Mouse (Mus musculus): ENCODE data around the gene Wdr73. TPM values are rescaled to one million over a fixed set of nuclear protein-coding genes. Genes with fewer than 3 reads are reported as not detected.

Wdr73 gene
- polyA plus RNA-seq, 2 experiments, result 22.6 to 23.1 TPM

DNA sequence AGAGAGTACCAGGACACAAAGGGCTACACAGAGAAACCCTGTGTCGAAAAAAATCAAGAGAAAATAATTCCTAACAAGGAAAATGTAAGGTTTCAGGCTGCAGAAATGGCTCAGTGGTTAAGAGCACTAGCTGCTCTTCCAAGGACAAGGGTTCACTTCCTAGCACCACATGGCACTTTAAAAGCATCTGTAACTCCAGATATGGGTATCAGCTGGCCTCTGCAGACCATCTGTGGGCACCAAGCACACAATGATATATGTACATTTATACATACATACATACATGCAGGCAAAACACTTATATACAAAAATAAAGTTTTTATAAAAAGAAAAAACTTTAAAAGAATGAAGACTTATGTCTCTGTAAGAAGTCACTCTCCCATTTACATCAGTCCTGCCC is 34.8 kb upstream of the Wdr73 start:
- no peaks in the 10 kb centered on the region for H3K9me3 ChIP-seq (ENCODE audit: control insufficient read depth, low read length)
- H3K9ac ChIP-seq (ENCODE audit: low read depth, low read length, severe bottlenecking), result no peak overlapping the region
- no peak for ATAC-seq (ENCODE audit: low FRiP score, low read depth)
- no peak overlapping the region for H3K4me2 ChIP-seq (replicated peaks; ENCODE audit: low read depth, low read length, severe bottlenecking)
- H3K36me3 ChIP-seq (ENCODE audit: control insufficient read depth, insufficient read depth, low read length), result peaks cover 40% of the 10 kb centered on the region
- WGBS, result 81% methylated on average over 1 of the region's 1 CpGs
- no peak for DNase-seq (ENCODE audit: low spot score)
- no peak overlapping the region for H3K27ac ChIP-seq (replicated peaks; ENCODE audit: low read depth, low read length)
- no peak overlapping the region for H3K4me3 ChIP-seq (replicated peaks; ENCODE audit: low read length)
- H3K4me1 ChIP-seq (ENCODE audit: control insufficient read depth, insufficient read depth, low read length), result no peaks in the 10 kb centered on the region
- TF ChIP-seq POLR2A (IDR thresholded peaks at IDR 0.05; ENCODE audit: borderline replicate concordance, extremely low read depth, insufficient read depth, insufficient read length), result no peak
- H3K27me3 ChIP-seq (ENCODE audit: control insufficient read depth, insufficient read depth, low read length), result no peaks in the 10 kb centered on the region

DNA sequence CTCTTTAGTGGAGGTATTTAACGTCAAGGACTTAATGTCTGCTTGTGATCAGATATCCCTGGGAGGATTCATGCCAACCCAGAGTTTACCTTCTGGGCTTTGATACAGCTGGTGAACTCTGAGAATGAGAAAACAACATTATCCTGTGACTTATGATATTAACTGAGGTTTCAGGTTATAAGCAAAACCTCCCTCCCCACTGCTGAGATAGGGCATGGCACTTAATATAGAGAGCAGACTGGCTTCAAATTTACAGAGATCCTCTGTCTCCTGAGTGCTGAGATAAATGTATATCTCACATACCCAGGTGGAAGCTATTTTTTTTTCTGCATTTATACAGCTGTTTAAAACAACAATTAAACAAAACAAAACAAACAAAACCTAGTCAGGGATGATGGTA is 31.7 kb upstream of the Wdr73 start:
- Histone ChIP-seq H3K9ac (ENCODE audit: low read depth, low read length, severe bottlenecking) (no peak overlapping the region), H3K36me3 (ENCODE audit: control insufficient read depth, insufficient read depth, low read length) (peaks cover 39% of the 10 kb centered on the region), H3K27me3 (ENCODE audit: control insufficient read depth, insufficient read depth, low read length) (no peaks in the 10 kb centered on the region), H3K4me1 (ENCODE audit: control insufficient read depth, insufficient read depth, low read length) (no peaks in the 10 kb centered on the region), H3K9me3 (ENCODE audit: control insufficient read depth, low read length) (no peaks in the 10 kb centered on the region), H3K27ac (replicated peaks; ENCODE audit: low read depth, low read length) (no peak overlapping the region), H3K4me2 (replicated peaks; ENCODE audit: low read depth, low read length, severe bottlenecking) (no peak overlapping the region), H3K4me3 (replicated peaks; ENCODE audit: low read length) (no peak overlapping the region)
- ATAC-seq (ENCODE audit: low FRiP score, low read depth), result no peak
- no peak for TF ChIP-seq POLR2A (IDR thresholded peaks at IDR 0.05; ENCODE audit: borderline replicate concordance, extremely low read depth, insufficient read depth, insufficient read length)
- 82% methylated on average over 1 of the region's 1 CpGs for WGBS
- DNase-seq (ENCODE audit: low spot score), result no peak

- ATAC-seq (ENCODE audit: low FRiP score, low read depth), result no peak
- H3K9me3 ChIP-seq (ENCODE audit: control insufficient read depth, low read length), result no peaks in the 10 kb centered on the region
- no peaks in the 10 kb centered on the region for H3K4me1 ChIP-seq (ENCODE audit: control insufficient read depth, insufficient read depth, low read length)
- H3K4me3 ChIP-seq (replicated peaks; ENCODE audit: low read length), result no peak overlapping the region
- no peak overlapping the region for H3K9ac ChIP-seq (ENCODE audit: low read depth, low read length, severe bottlenecking)
- WGBS, result 91% methylated on average over 8 of the region's 8 CpGs
- no peak for TF ChIP-seq POLR2A (IDR thresholded peaks at IDR 0.05; ENCODE audit: borderline replicate concordance, extremely low read depth, insufficient read depth, insufficient read length)
- no peak for DNase-seq (ENCODE audit: low spot score)
- peaks cover 46% of the 10 kb centered on the region for H3K36me3 ChIP-seq (ENCODE audit: control insufficient read depth, insufficient read depth, low read length)
- no peaks in the 10 kb centered on the region for H3K27me3 ChIP-seq (ENCODE audit: control insufficient read depth, insufficient read depth, low read length)
- H3K27ac ChIP-seq (replicated peaks; ENCODE audit: low read depth, low read length), result no peak overlapping the region
- no peak overlapping the region for H3K4me2 ChIP-seq (replicated peaks; ENCODE audit: low read depth, low read length, severe bottlenecking)
Observed at GRCm38 (mm10) chr7:80931618-80932207, 30.6 kb upstream of the Wdr73 start.

DNA sequence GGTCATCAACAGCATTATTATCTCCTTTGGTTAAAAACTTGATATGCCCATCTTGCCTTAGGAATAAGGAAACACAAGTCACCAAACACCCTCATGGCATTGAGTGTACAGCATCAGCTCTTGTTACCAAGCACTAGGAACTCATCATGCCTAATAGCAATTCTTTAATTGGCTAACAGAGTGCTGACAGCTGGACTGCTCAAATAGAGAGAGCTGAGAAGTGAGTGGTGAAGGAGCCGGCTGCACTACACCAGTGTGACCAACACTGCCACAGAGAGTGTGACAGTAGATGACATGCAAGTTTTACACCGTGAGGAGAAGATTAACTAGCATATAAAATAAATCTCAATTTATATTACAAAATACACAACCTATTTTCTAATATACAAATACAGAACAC is 22.1 kb upstream of the Wdr73 start:
- WGBS, result 88% methylated on average over 2 of the region's 2 CpGs
- no peak overlapping the region for H3K27ac ChIP-seq (replicated peaks; ENCODE audit: low read depth, low read length)
- H3K9ac ChIP-seq (ENCODE audit: low read depth, low read length, severe bottlenecking), result no peak overlapping the region
- DNase-seq (ENCODE audit: low spot score) (no peak), ATAC-seq (ENCODE audit: low FRiP score, low read depth) (no peak)
- peaks cover 71% of the 10 kb centered on the region for H3K36me3 ChIP-seq (ENCODE audit: control insufficient read depth, insufficient read depth, low read length)
- no peaks in the 10 kb centered on the region for H3K4me1 ChIP-seq (ENCODE audit: control insufficient read depth, insufficient read depth, low read length)
- H3K4me3 ChIP-seq (replicated peaks; ENCODE audit: low read length), result no peak overlapping the region
- no peak for TF ChIP-seq POLR2A (IDR thresholded peaks at IDR 0.05; ENCODE audit: borderline replicate concordance, extremely low read depth, insufficient read depth, insufficient read length)
- H3K4me2 ChIP-seq (replicated peaks; ENCODE audit: low read depth, low read length, severe bottlenecking), result no peak overlapping the region
- H3K27me3 ChIP-seq (ENCODE audit: control insufficient read depth, insufficient read depth, low read length), result no peaks in the 10 kb centered on the region
- no peaks in the 10 kb centered on the region for H3K9me3 ChIP-seq (ENCODE audit: control insufficient read depth, low read length)

GRCm38 (mm10) chr7:80919647-80920008 is 18.6 kb upstream of the Wdr73 start:
- H3K9me3 ChIP-seq (ENCODE audit: control insufficient read depth, low read length), result no peaks in the 10 kb centered on the region
- no peak overlapping the region for H3K27ac ChIP-seq (replicated peaks; ENCODE audit: low read depth, low read length)
- no peak for ATAC-seq (ENCODE audit: low FRiP score, low read depth)
- no peak overlapping the region for H3K4me3 ChIP-seq (replicated peaks; ENCODE audit: low read length)
- WGBS, result 74% methylated on average over 5 of the region's 5 CpGs
- peaks cover 79% of the 10 kb centered on the region for H3K36me3 ChIP-seq (ENCODE audit: control insufficient read depth, insufficient read depth, low read length)
- no peak overlapping the region for H3K9ac ChIP-seq (ENCODE audit: low read depth, low read length, severe bottlenecking)
- H3K27me3 ChIP-seq (ENCODE audit: control insufficient read depth, insufficient read depth, low read length), result no peaks in the 10 kb centered on the region
- no peak overlapping the region for H3K4me2 ChIP-seq (replicated peaks; ENCODE audit: low read depth, low read length, severe bottlenecking)
- no peak for DNase-seq (ENCODE audit: low spot score)
- TF ChIP-seq POLR2A (IDR thresholded peaks at IDR 0.05; ENCODE audit: borderline replicate concordance, extremely low read depth, insufficient read depth, insufficient read length), result no peak
- H3K4me1 ChIP-seq (ENCODE audit: control insufficient read depth, insufficient read depth, low read length), result no peaks in the 10 kb centered on the region

Data from limb, embryonic 14.5 days (tissue).